Mouse (Mus musculus) E14TG2a.4 (cell line): ENCODE results near the gene Lrrc25.

Source experiments
- CTCF ChIP-seq: conservative IDR thresholded peaks from 2 replicates; pipeline ENCODE4 v1.5.1; 2014; ENCODE audit warnings: low read length
- POU5F1 ChIP-seq: IDR thresholded peaks from 2 replicates; pipeline ENCODE4 v1.6.1; 2014; ENCODE audit warnings: low read length, borderline replicate concordance

DNA sequence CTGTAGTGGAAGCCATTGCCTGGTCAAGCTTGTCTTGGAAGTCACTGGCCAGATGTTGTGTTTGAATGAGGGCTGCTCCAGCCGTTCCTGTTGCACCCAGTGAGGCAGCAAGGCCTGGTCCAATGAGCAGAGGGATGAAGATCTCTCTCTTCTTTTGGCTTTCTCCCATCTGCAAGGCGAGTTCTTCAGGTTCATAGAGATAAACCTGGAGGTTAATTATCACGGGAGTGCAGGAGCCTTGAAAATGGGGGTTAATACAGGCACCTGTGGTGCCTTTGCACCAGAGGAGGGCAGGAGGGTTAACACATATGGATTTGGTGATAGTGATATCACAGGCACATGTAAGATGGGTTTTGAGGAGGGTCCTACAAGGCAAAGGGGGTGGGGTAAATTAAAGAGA lies 6.3 kb downstream of the Lrrc25 start:
- TF ChIP-seq CTCF, result no peak
- no peak for TF ChIP-seq POU5F1
